Mouse (Mus musculus): Measurements from ENCODE around the gene Mpp4.

DNA sequence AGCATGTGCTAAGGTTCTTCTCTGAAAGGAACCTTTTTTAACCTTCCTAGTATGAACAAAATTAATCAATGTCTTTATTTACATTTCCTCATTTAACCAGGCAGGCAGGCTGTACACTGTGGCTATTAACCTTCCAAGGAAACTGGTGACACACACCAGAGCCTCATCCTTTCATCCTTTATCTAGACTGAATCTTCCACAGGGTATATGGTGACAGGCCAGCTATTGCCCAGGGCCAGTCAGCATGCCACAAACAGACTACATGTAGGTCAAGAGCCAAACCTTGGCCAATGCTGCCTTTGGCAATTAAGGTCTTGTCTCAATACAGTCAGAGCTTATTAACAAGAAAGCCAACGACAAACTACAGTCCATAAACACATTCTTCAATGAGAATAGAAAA lies 38.4 kb upstream of the Mpp4 start:
- TF ChIP-seq EP300 (IDR thresholded peaks at IDR 0.05) (no peak), CTCF (IDR thresholded peaks at IDR 0.05) (no peak)
